Mouse (Mus musculus) neural tube, embryonic 15.5 days (tissue): Measurements from ENCODE around the gene Wfdc1. TPM values are rescaled to one million over a fixed set of nuclear protein-coding genes. Genes with fewer than 3 reads are reported as not detected.

Experiments
- ATAC-seq: fragments of 200-750 bp; cut with Nextera tagmentation; 2 replicates; pipeline ENCODE4 v1.8.0; 2017; ENCODE audit warnings: mild to moderate bottlenecking, moderate TSS enrichment, moderate library complexity; ENCODE audit not compliant: low FRiP score
- H3K27ac ChIP-seq: fragments of 300-500 bp; sonication (generic); replicated peaks from 2 replicates; pipeline ENCODE4 v1.5.1; 2015; ENCODE audit warnings: mild to moderate bottlenecking, inconsistent platforms
- H3K27me3 ChIP-seq: fragments of 300-500 bp; sonication (generic); replicated peaks from 2 replicates; pipeline ENCODE4 v1.6.1; 2015; ENCODE audit warnings: inconsistent platforms
- H3K36me3 ChIP-seq: fragments of 300-500 bp; sonication (generic); 2 replicates; pipeline ENCODE4 v1.6.1; 2015; ENCODE audit warnings: inconsistent platforms
- H3K4me1 ChIP-seq: fragments of 300-500 bp; sonication (generic); 2 replicates; pipeline ENCODE4 v1.6.1; 2015; ENCODE audit warnings: inconsistent platforms
- H3K4me2 ChIP-seq: fragments of 300-500 bp; sonication (generic); 2 replicates; pipeline ENCODE4 v1.6.1; 2015; ENCODE audit warnings: inconsistent platforms, mild to moderate bottlenecking, moderate library complexity
- H3K4me3 ChIP-seq: fragments of 300-500 bp; sonication (generic); replicated peaks from 2 replicates; pipeline ENCODE4 v1.5.1; 2015; ENCODE audit warnings: mild to moderate bottlenecking, inconsistent platforms
- H3K9ac ChIP-seq: fragments of 300-500 bp; sonication (generic); replicated peaks from 2 replicates; pipeline ENCODE4 v1.6.1; 2015; ENCODE audit warnings: mild to moderate bottlenecking, inconsistent platforms
- H3K9me3 ChIP-seq: fragments of 300-500 bp; sonication (generic); replicated peaks from 2 replicates; pipeline ENCODE4 v1.6.1; 2016; ENCODE audit warnings: inconsistent platforms
- WGBS: fragments of 180-500 bp; shearing (Covaris S2); methylation state at CpG from one replicate; pipeline ENCODE4 v1.1.7; 2015; ENCODE audit warnings: mixed read lengths; 5-methylcytosine and 5-hydroxymethylcytosine counted together
- polyA plus RNA-seq: library from polyadenylated mRNA; unstranded; fragments of >200 nt; fragmentation: Nextera tagmentation; extraction: Ambion mirVana; gene quantifications from 2 replicates; pipeline ENCODE4 v1.2.1, GENCODE M21; 2015

Wfdc1 gene
- polyA plus RNA-seq, 1 experiment from 2014 or later: 6.2 TPM

DNA sequence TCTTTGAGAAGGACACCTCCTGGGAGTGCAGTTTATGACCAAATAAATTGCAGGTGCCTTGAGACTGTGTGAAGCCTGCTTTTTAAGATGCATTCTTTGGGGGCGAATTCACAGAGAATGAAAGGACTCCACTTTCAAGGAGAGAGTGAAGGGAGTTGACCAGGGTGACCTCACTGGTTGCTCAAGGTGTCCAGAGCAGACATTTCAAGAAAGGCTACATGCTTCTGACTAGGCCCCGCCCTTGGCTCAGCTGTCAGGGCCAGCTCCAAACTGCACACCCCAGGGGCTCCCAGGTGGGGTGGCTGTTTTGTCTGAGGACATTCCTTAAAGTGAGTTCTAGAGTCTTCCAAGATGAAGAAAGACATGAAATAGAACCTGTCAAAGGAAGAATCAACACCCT lies 31.0 kb downstream of the Wfdc1 start:
- Histone ChIP-seq H3K9me3 (no peaks in the 10 kb centered on the region), H3K27me3 (peaks cover 52% of the 10 kb centered on the region), H3K4me2 (no peak overlapping the region), H3K27ac (no peak overlapping the region), H3K36me3 (no peaks in the 10 kb centered on the region), H3K9ac (no peak overlapping the region), H3K4me1 (peaks cover 13% of the 10 kb centered on the region), H3K4me3 (no peak overlapping the region)
- WGBS: 82% methylated on average over 2 of the region's 2 CpGs
- ATAC-seq: no peak

DNA sequence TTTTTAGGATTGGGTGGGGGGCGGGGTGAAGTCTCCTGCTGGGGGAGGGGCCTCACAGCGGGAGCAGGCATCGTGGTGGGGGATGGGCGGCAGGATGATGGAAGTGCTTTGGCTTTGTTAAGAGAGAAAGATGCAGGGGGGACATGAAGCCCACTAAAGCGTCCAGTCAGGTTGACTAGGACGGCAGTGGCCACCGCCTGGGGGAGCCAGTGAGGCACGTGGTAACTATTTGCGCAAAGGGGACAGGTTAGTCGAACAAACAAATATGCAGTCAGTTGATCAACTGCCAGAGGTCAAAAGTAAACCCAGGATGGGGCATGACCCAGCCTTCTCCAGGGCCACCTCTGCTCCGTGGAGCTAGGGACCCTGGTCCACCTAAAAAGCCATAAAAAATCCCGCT lies 32.8 kb downstream of the Wfdc1 start:
- Histone ChIP-seq H3K36me3 (no peaks in the 10 kb centered on the region), H3K4me3 (no peak overlapping the region), H3K27me3 (peaks cover 58% of the 10 kb centered on the region), H3K4me1 (peaks cover 13% of the 10 kb centered on the region), H3K9ac (no peak overlapping the region), H3K9me3 (no peaks in the 10 kb centered on the region), H3K27ac (no peak overlapping the region), H3K4me2 (no peak overlapping the region)
- 3% methylated on average over 12 of the region's 12 CpGs for WGBS
- ATAC-seq: no peak

DNA sequence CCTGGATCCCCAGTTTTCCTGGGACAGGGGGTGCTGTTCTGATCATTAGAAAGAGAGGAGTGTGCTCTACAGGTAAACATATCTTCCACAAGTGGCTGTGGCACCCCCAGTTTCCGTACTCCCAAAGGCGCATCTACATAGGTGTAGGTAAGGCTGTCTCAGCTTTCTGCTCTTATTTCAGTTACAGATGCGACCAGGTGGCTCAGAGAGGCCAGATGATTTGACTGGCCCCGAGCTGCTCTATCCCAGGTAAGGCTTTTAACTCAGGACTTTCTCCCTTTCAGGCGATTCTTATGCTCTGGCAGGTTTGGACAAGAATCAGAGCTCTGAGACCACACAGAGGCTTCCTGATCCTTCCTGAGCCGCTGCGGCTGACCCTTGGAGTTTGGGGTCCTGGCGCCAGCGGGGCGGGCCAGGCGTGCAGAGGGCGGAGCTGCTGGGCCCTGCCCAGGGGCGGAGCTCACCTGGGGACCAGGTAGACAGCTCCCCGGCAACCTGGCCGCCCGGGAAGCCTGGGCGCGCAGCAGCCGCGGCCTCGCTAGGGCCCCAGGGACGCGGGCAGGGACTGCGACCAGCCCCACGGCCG lies 33.5 kb downstream of the Wfdc1 start, which contains the start of gene Atp2c2:
Gene Atp2c2 (plus strand): TSS at position 461 of the 586 bp plus-strand sequence.
- Histone ChIP-seq H3K27me3 (peaks cover 58% of the 10 kb centered on the region), H3K9me3 (no peaks in the 10 kb centered on the region), H3K9ac (no peak within 1 kb of the TSS), H3K4me1 (peaks cover 13% of the 10 kb centered on the region), H3K27ac (no peak within 1 kb of the TSS), H3K4me3 (no peak within 1 kb of the TSS), H3K36me3 (no peaks in the 10 kb centered on the region), H3K4me2 (0 out of 2 replicates have a peak within 1 kb of the TSS, but pooled peaks have one; percentile 15)
- 3% methylated on average over 26 of the region's 26 CpGs for WGBS
- ATAC-seq: no peak

DNA sequence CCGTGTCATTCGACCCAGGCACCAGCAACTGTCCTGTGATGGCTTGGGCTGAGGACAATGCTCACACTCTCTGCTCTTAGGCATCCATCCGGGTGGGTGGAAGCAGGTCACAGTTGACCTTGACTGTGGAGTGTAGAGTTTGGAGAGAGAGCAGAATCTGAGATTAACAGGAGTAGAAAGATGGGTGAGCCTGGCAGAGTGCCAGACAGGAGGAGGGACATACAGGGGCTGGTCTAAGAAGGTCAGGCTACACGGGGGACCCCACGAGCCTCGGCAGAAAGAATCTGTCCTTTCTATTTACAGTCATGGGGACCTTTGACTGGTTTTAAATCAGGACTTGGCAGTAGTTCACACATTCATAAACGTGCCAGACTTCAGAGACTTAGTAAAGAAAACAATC lies 36.8 kb downstream of the Wfdc1 start:
- Histone ChIP-seq H3K27me3 (peaks cover 48% of the 10 kb centered on the region), H3K9ac (no peak overlapping the region), H3K4me1 (peaks cover 13% of the 10 kb centered on the region), H3K9me3 (no peaks in the 10 kb centered on the region), H3K4me3 (no peak overlapping the region), H3K36me3 (no peaks in the 10 kb centered on the region), H3K27ac (no peak overlapping the region), H3K4me2 (no peak overlapping the region)
- 62% methylated on average over 7 of the region's 7 CpGs for WGBS
- ATAC-seq: no peak

DNA sequence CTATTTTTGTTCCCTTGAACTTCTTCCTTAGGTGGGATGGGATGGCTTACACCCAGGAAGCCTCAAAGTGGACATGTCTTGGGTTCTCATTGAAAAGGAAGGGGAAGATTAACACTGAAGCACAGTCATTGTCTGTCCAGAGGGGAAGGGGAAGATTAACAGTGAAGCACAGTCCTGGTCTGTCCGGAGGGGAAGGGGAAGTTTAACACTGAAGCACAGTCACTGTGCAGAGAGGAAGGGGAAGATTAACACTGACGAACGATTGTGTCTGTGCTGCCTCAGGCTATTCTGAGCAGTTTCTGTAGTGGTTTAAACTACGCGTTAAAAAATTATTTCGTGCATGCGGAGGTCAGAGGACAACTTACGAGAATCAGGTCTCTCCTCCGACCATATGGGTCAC lies 41.0 kb downstream of the Wfdc1 start:
- Histone ChIP-seq H3K36me3 (no peaks in the 10 kb centered on the region), H3K9me3 (no peaks in the 10 kb centered on the region), H3K27me3 (peaks cover 7% of the 10 kb centered on the region), H3K9ac (no peak overlapping the region), H3K27ac (no peak overlapping the region), H3K4me2 (no peak overlapping the region), H3K4me1 (0 out of 2 replicates have a peak, but pooled peaks cover 11% of the 10 kb centered on the region), H3K4me3 (no peak overlapping the region)
- WGBS: 93% methylated on average over 9 of the region's 9 CpGs
- no peak for ATAC-seq

DNA sequence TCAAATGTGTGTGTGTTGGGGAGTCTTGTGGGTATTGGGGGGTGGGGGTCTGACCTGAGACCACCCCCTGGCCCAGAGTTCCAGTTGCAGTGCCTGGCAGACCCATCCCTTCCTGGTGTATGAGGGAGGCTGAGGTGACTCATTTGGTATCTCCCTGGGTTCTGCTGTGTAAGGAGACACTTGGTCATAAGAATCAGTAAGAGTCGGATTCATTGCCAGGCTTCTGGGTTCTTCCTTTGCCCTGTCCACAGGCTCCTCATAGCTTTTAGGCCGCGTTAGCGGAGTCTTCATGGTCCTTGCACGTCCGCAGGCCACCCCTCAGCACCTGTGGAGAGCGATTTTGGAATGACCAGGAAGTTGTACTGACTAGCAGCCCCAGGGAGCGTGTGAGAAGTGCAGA lies 42.3 kb downstream of the Wfdc1 start:
- H3K4me1 ChIP-seq: 0 out of 2 replicates have a peak, but pooled peaks cover 11% of the 10 kb centered on the region
- H3K27ac ChIP-seq: no peak overlapping the region

DNA sequence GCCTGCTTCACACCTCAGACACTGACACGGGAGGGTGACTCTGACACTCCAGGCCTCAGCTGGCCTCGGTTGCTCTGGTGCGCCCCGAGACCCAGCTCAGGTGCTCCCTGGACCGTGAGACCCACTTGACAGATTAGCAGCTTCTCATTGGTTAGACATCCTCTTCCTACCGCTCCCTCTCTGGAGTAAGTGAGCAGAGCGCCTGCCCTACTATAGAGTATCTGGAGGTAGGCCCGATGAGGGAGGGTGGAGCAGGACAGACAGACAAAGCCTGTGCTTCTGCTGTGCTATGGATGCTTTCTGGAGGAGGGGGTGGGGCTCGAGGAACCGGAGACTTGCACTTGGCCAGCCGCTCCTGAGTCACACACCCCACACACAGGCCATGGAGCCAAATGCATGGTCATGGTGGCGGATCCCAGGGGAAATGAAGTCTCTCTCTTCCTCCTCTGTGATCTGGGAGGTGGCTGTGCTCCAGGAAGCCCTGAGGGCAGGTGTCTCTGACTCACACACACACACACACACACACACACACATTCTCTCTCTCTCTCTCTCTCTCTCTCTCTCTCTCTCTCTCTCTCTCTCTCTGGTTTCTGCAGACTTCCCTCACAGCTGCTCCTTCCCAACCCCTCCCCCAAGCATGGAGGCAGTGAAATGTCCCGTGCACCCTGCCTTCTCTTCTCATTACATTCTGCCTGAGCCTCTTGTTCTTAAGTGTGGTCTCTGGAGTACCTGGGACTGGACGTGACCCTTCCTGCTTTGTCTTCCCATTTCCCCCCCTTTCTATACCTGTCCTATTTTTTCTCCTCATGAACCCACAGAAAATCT lies 42.9 kb downstream of the Wfdc1 start:
- ATAC-seq: no peak
- H3K9me3 ChIP-seq: no peaks in the 10 kb centered on the region
- H3K4me1 ChIP-seq: 0 out of 2 replicates have a peak, but pooled peaks cover 11% of the 10 kb centered on the region
- no peaks in the 10 kb centered on the region for H3K27me3 ChIP-seq
- H3K27ac ChIP-seq: no peak overlapping the region
- H3K36me3 ChIP-seq: no peaks in the 10 kb centered on the region
- no peak overlapping the region for H3K4me3 ChIP-seq
- H3K9ac ChIP-seq: no peak overlapping the region
- 66% methylated on average over 14 of the region's 14 CpGs for WGBS
- H3K4me2 ChIP-seq: no peak overlapping the region

More for the DNA sequence above, 42.3 kb downstream of the Wfdc1 start:
- Histone ChIP-seq H3K4me2 (no peak overlapping the region), H3K9me3 (no peaks in the 10 kb centered on the region), H3K9ac (no peak overlapping the region), H3K36me3 (no peaks in the 10 kb centered on the region), H3K4me3 (no peak overlapping the region), H3K27me3 (no peaks in the 10 kb centered on the region)
- ATAC-seq: no peak
- WGBS: 93% methylated on average over 8 of the region's 8 CpGs

DNA sequence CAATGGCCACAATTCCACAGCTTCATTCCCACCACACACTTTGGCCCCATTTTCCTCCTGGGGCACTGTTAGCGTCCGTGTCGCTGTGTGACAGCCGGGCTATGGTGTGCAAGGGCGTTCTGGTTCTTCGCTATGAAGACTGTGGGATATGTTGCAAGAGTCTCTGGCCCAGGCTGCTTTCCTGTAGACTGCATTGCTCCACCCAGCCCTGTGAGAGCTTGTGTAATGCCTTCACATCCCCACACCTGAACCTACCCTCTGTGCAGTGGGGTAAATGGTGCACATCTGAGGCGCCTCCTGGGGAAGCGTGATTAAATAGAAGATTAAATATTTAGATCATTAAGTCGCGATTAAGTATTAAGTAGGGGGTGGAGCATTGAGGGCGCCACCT lies 43.5 kb downstream of the Wfdc1 start:
- no peak overlapping the region for H3K27ac ChIP-seq
- H3K36me3 ChIP-seq: no peaks in the 10 kb centered on the region
- H3K4me2 ChIP-seq: no peak overlapping the region
- WGBS: 64% methylated on average over 11 of the region's 11 CpGs
- H3K4me1 ChIP-seq: 0 out of 2 replicates have a peak, but pooled peaks cover 11% of the 10 kb centered on the region
- no peaks in the 10 kb centered on the region for H3K9me3 ChIP-seq
- ATAC-seq: no peak
- H3K4me3 ChIP-seq: no peak overlapping the region
- no peak overlapping the region for H3K9ac ChIP-seq
- H3K27me3 ChIP-seq: no peaks in the 10 kb centered on the region

DNA sequence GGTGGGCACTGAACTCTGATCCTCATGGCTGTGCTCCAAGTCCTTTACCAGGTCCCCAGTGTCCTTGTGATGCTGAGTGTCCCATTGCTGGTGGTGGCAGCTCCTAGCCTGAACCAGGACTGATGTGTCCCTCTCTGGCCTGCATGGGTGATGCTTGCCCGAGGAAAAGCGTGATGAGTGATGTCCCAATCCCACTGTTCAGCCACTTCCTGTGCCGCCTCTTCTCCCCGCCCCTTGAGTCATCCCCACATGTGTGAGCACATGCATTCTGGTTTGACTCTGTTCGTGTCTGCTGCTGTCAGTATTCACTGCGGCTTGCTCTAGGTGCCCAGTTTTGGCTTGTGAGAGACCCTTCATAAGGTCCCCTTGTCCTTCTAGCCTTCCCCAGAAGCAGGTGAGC lies 46.1 kb downstream of the Wfdc1 start:
- ATAC-seq: no peak
- Histone ChIP-seq H3K4me3 (no peak overlapping the region), H3K4me2 (no peak overlapping the region), H3K9ac (no peak overlapping the region), H3K27me3 (no peaks in the 10 kb centered on the region), H3K9me3 (no peaks in the 10 kb centered on the region), H3K4me1 (0 out of 2 replicates have a peak, but pooled peaks cover 11% of the 10 kb centered on the region), H3K27ac (no peak overlapping the region), H3K36me3 (no peaks in the 10 kb centered on the region)
- 85% methylated on average over 6 of the region's 6 CpGs for WGBS

DNA sequence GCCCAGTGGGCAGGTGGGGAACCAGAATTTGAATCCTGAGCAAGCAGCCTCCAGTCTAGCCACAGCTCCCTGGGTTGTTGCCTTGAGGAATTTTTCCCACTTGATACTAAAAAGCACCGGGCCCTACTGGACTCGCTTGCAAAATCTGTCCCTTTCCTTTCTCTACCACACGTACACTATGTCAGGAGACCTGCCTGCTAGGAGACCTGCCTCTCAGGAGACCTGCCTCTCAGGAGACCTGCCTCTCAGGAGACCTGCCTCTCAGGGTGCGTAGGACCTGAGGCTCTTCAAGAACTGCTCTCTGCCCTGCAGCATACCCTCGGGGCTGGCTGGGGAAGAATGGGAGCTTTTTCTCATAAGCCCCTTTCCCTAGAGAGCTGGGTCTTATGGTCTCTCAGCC lies 47.3 kb downstream of the Wfdc1 start:
- H3K9me3 ChIP-seq: no peaks in the 10 kb centered on the region
- H3K9ac ChIP-seq: no peak overlapping the region
- no peaks in the 10 kb centered on the region for H3K27me3 ChIP-seq
- no peak overlapping the region for H3K4me2 ChIP-seq
- H3K4me3 ChIP-seq: no peak overlapping the region
- WGBS: 81% methylated on average over 5 of the region's 5 CpGs
- no peak for ATAC-seq
- H3K27ac ChIP-seq: no peak overlapping the region
- 0 out of 2 replicates have a peak, but pooled peaks cover 11% of the 10 kb centered on the region for H3K4me1 ChIP-seq
- no peaks in the 10 kb centered on the region for H3K36me3 ChIP-seq

DNA sequence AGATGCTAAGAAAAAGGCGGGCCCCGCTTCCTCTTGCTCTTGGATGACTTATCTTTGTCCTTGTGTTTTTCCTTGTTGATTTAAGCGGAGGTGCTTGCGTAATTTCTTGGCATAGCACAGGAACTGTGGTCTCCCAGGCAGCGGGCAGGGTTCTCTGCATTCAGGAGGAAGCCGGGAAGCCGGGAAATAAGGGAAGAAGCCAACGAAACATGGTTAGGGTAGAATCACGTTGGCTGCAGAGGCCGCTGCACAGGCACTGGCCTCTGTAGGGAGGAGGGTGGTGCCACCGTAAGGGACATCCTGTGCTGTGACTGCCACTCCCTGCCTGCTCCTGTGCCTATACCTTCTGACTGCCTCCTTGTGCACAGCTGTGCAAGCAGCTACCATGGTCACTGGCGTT lies 49.1 kb downstream of the Wfdc1 start:
- Histone ChIP-seq H3K9ac (no peak overlapping the region), H3K9me3 (no peaks in the 10 kb centered on the region), H3K27me3 (no peaks in the 10 kb centered on the region), H3K4me2 (no peak overlapping the region), H3K36me3 (no peaks in the 10 kb centered on the region), H3K4me1 (no peaks in the 10 kb centered on the region), H3K27ac (no peak overlapping the region), H3K4me3 (no peak overlapping the region)
- WGBS: 74% methylated on average over 12 of the region's 12 CpGs
- no peak for ATAC-seq

DNA sequence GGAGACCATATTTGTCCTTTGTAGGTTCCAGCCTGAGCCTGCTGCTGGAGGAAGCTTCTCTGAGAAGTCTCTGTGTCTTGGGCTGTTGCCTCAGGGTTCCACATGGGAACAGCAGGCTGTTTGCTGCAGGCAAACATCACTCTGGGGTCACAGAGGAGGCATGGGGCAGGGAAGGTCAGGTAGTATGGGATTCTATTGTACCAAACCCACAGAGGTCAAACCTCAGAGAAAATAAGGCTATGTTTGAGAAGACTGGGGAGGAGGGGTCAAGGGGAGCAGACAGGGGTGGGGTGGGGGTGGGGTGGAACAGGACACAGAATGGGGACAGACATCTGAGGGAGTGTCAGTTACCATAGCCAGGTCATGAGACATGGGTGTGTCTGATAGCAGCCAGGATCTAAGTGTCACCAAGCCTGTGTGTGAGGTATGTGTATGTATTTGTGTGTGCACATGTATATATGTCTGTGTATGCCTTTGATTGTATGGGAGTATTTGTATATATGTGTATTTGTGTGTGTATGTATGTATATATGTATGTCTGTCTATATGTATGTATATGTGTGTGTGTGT lies 50.6 kb downstream of the Wfdc1 start:
- no peak for ATAC-seq
- no peaks in the 10 kb centered on the region for H3K27me3 ChIP-seq
- H3K9ac ChIP-seq: no peak overlapping the region
- no peaks in the 10 kb centered on the region for H3K9me3 ChIP-seq
- H3K4me1 ChIP-seq: no peaks in the 10 kb centered on the region
- H3K27ac ChIP-seq: no peak overlapping the region
- no peak overlapping the region for H3K4me3 ChIP-seq
- no peak overlapping the region for H3K4me2 ChIP-seq
- H3K36me3 ChIP-seq: no peaks in the 10 kb centered on the region
